Mouse (Mus musculus) heart, embryonic 14.5 days (tissue): Measurements from ENCODE around the gene Pex12. TPM values are rescaled to one million over a fixed set of nuclear protein-coding genes. Genes with fewer than 3 reads are reported as not detected.

Experiments used
- ATAC-seq: fragments of 200-750 bp; cut with Nextera tagmentation; 2 replicates; pipeline ENCODE4 v1.8.0; 2017; ENCODE audit warnings: low read depth, moderate TSS enrichment; ENCODE audit not compliant: insufficient number of reproducible peaks, insufficient read depth, low FRiP score
- H3K27ac ChIP-seq, 2 experiments: fragments of 200-500 bp in 1 of 2; fragments of 300-500 bp in 1 of 2; sonication (generic) in 1 of 2; replicated peaks in 1 of 2; 2 replicates each; pipeline ENCODE4 v1.5.1; 2012 to 2014; ENCODE audit warnings: low read depth in 2 of 2, low read length in 2 of 2, control low read depth in 1 of 2, mild to moderate bottlenecking in 1 of 2, mixed read lengths in 1 of 2; ENCODE audit not compliant: control insufficient read depth in 1 of 2, insufficient read depth in 1 of 2
- H3K27me3 ChIP-seq: fragments of 300-500 bp; sonication (generic); 2 replicates; pipeline ENCODE4 v1.6.1; 2014; ENCODE audit warnings: mild to moderate bottlenecking, low read length, control low read depth; ENCODE audit not compliant: control insufficient read depth, insufficient read depth
- H3K36me3 ChIP-seq: fragments of 300-500 bp; sonication (generic); 2 replicates; pipeline ENCODE4 v1.6.1; 2014; ENCODE audit warnings: mild to moderate bottlenecking, control low read depth, low read length, mixed read lengths; ENCODE audit not compliant: control insufficient read depth, insufficient read depth
- H3K4me1 ChIP-seq, 2 experiments: fragments of 200-500 bp in 1 of 2; fragments of 300-500 bp in 1 of 2; sonication (generic) in 1 of 2; 2 replicates each; pipeline ENCODE4 v1.6.1; 2012 to 2014; ENCODE audit warnings: low read length in 2 of 2, control low read depth in 1 of 2, mixed read lengths in 1 of 2; ENCODE audit not compliant: control insufficient read depth in 2 of 2, insufficient read depth in 2 of 2
- H3K4me2 ChIP-seq: fragments of 300-500 bp; sonication (generic); 2 replicates; pipeline ENCODE4 v1.6.1; 2014; ENCODE audit warnings: mild to moderate bottlenecking, low read length
- H3K4me3 ChIP-seq, 2 experiments: fragments of 200-500 bp in 1 of 2; fragments of 300-500 bp in 1 of 2; sonication (generic) in 1 of 2; 2 replicates each; pipeline ENCODE4 v1.5.1; 2012 to 2014; ENCODE audit warnings: low read length in 2 of 2, mild to moderate bottlenecking in 2 of 2, control low read depth in 1 of 2, low read depth in 1 of 2, moderate library complexity in 1 of 2; ENCODE audit not compliant: control insufficient read depth in 1 of 2, insufficient read depth in 1 of 2
- H3K9ac ChIP-seq: fragments of 300-500 bp; sonication (generic); 2 replicates; pipeline ENCODE4 v1.6.1; 2014; ENCODE audit warnings: mild to moderate bottlenecking, low read length
- H3K9me3 ChIP-seq: fragments of 300-500 bp; sonication (generic); 2 replicates; pipeline ENCODE4 v1.6.1; 2016; ENCODE audit warnings: low read length, control low read depth; ENCODE audit not compliant: control insufficient read depth
- WGBS: fragments of 180-500 bp; shearing (Covaris S2); extraction: QIAGEN DNeasy Blood & Tissue Kit; methylation state at CpG from one replicate; pipeline ENCODE4 v1.1.7; 2014; 5-methylcytosine and 5-hydroxymethylcytosine counted together
- polyA plus RNA-seq: library from polyadenylated mRNA; unstranded; fragments of >200 nt; fragmentation: Nextera tagmentation; extraction: Ambion mirVana; gene quantifications from 2 replicates; pipeline ENCODE4 v1.2.1, GENCODE M21; 2014

The Pex12 gene
- polyA plus RNA-seq, 1 experiment from 2014 or later: 9.2 TPM

DNA sequence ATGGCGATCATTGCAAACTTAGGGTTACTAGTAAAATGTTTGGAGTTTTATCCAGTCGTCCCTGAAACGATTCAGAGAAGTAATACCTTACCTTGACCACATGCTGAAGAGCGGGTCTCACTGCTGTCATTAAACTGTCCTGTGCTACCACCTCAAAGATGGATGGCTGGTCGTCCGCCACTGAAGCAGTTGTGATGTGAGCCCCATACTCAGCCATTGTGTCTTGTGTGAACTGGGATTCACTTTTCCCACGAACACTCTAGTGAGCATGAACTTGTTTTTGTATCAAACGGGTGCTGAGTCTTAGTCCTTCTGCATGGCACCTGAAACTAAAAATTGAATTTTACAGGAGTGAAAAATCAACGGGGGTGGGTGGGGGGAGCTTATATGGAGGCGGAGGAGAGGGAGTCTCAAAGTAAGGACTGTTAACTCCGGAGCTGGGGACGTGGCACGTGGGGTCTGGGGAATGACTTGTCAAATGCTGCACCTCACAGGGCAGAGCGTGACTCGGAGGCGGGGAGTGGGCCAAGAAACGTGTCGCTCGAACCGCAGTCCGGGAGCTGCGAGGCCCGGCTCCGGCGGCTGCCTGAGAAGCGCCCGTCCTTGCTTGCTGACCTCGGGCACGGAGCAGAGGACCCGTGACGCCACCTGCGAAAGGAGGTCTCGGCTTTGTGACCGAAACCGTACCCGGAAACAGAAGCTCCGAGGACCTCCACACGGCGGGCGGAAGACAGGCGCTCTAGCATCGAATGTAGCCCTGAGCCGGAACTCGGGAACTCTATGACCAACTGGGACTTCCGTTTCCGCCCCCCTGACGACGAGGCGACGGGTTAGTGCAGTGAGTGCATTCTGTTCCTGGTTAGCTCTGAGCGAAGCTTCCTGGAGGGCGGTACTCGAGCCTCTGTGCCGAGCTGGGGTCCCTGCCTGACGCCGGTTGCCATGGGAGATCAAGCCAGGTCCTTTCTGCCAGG lies 3.9 kb downstream of the Pex12 start, which contains the start of gene Ap2b1:
Ap2b1 (plus strand) TSS at position 800 of the 971 bp plus-strand sequence.
- Histone ChIP-seq H3K27ac (peak within 1 kb of the TSS; percentile 88 to 95), H3K9ac (peak within 1 kb of the TSS; percentile 88), H3K9me3 (no peaks in the 10 kb centered on the region), H3K27me3 (no peaks in the 10 kb centered on the region), H3K36me3 (peaks cover 31% of the 10 kb centered on the region), H3K4me3 (peak within 1 kb of the TSS; percentile 73 to 83), H3K4me2 (peak within 1 kb of the TSS; percentile 79), H3K4me1 (peaks cover 2 to 20% of the 10 kb centered on the region in 2 experiments; a peak in 3 of 4 replicates)
- WGBS: 3% methylated on average over 54 of the region's 56 CpGs
- ATAC-seq: peak; percentile 89

DNA sequence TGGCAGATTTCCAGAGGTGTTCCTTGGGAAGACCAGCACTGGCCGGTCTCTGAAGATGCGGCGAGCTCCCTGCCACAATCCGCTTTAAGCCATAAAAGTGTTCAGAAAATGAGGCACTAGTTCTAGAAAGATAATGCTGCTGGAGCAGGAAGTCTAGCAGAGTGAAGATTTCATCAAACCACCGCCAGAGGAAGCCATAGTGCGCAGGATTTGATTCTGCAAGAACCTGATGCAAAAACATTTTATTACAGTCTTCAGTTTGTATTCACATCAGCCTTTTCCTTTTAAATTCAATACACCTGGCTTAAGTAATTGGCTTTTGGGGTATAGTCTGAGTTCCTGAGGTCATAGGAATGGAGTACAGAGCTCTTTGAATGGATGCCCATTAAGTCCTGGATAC lies 4.6 kb downstream of the Pex12 start:
- H3K27me3 ChIP-seq: no peaks in the 10 kb centered on the region
- H3K36me3 ChIP-seq: peaks cover 31% of the 10 kb centered on the region
- peak overlapping the region in 1 of 2 experiments; percentile 73; a peak in 2 of 4 replicates for H3K4me3 ChIP-seq
- H3K9ac ChIP-seq: peak overlapping the region; percentile 88
- no peaks in the 10 kb centered on the region for H3K9me3 ChIP-seq
- peak overlapping the region; percentile 79 for H3K4me2 ChIP-seq
- no peak overlapping the region; a peak in 1 of 4 replicates for H3K27ac ChIP-seq
- WGBS: 80% methylated on average over 6 of the region's 6 CpGs
- ATAC-seq: no peak
- H3K4me1 ChIP-seq: peaks cover 2 to 22% of the 10 kb centered on the region in 2 experiments; a peak in 3 of 4 replicates

- no peak for ATAC-seq
- no peak overlapping the region for H3K27ac ChIP-seq
- 92% methylated on average over 2 of the region's 2 CpGs for WGBS
- no peaks in the 10 kb centered on the region for H3K9me3 ChIP-seq
- no peaks in the 10 kb centered on the region for H3K27me3 ChIP-seq
- H3K4me1 ChIP-seq: peaks cover 2 to 23% of the 10 kb centered on the region in 2 experiments; a peak in 3 of 4 replicates
- no peak overlapping the region for H3K4me3 ChIP-seq
- peaks cover 31% of the 10 kb centered on the region for H3K36me3 ChIP-seq
- H3K9ac ChIP-seq: no peak overlapping the region
- H3K4me2 ChIP-seq: no peak overlapping the region
Measured at GRCm38 (mm10) chr11:83294133-83294532, 8.3 kb downstream of the Pex12 start.

GRCm38 (mm10) chr11:83293182-83293581 lies 9.2 kb downstream of the Pex12 start:
- peak overlapping the region; percentile 81 for H3K9ac ChIP-seq
- peak overlapping the region; percentile 85 for H3K4me2 ChIP-seq
- peak overlapping the region in 1 of 2 experiments; percentile 60; a peak in 2 of 4 replicates for H3K4me3 ChIP-seq
- no peak overlapping the region for H3K27ac ChIP-seq
- H3K4me1 ChIP-seq: peaks cover under 1 to 23% of the 10 kb centered on the region in 2 experiments; a peak in 3 of 4 replicates
- H3K36me3 ChIP-seq: peaks cover 31% of the 10 kb centered on the region
- ATAC-seq: no peak
- 89% methylated on average over 1 of the region's 1 CpGs for WGBS
- H3K27me3 ChIP-seq: no peaks in the 10 kb centered on the region
- H3K9me3 ChIP-seq: no peaks in the 10 kb centered on the region

DNA sequence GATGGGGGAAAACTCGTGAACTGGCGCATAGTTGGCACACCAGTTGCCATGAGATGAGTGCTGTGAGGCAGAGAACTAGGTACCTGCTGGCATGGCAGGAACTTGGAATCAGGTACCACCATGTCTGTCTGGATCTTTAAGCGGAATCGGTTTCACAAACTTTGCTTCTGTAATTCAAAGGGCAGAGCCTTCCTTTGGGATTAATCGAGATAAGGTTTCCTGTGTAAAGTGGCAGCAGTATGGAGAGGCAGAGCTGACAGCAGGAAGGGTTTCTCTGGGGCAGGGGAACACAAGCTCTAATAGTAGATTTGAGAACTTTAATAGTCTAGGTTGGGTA lies 10.2 kb downstream of the Pex12 start:
- H3K4me2 ChIP-seq: peak overlapping the region; percentile 85
- 0% methylated on average over 5 of the region's 5 CpGs for WGBS
- peak overlapping the region; percentile 81 for H3K9ac ChIP-seq
- H3K4me1 ChIP-seq: peaks cover 0 to 15% of the 10 kb centered on the region in 2 experiments; a peak in 2 of 4 replicates
- peaks cover 27% of the 10 kb centered on the region for H3K36me3 ChIP-seq
- no peak for ATAC-seq
- H3K27me3 ChIP-seq: no peaks in the 10 kb centered on the region
- peak overlapping the region; percentile 1 to 61; a peak in 2 of 4 replicates for H3K27ac ChIP-seq
- H3K4me3 ChIP-seq: peak overlapping the region; percentile 60 to 64
- no peaks in the 10 kb centered on the region for H3K9me3 ChIP-seq

- peak overlapping the region; percentile 60 to 64 for H3K4me3 ChIP-seq
- under 1% methylated on average over 38 of the region's 38 CpGs for WGBS
- H3K4me2 ChIP-seq: peak overlapping the region; percentile 85
- peaks cover 21% of the 10 kb centered on the region for H3K36me3 ChIP-seq
- peak overlapping the region; percentile 61 to 79 for H3K27ac ChIP-seq
- ATAC-seq: peak; percentile 99
- peak overlapping the region; percentile 81 for H3K9ac ChIP-seq
- no peaks in the 10 kb centered on the region for H3K9me3 ChIP-seq
- peaks cover 2 to 12% of the 10 kb centered on the region in 2 experiments; a peak in 2 of 4 replicates for H3K4me1 ChIP-seq
- no peaks in the 10 kb centered on the region for H3K27me3 ChIP-seq
Measured at GRCm38 (mm10) chr11:83291375-83292250, 10.8 kb downstream of the Pex12 start.

- H3K9ac ChIP-seq: no peak overlapping the region
- H3K4me2 ChIP-seq: no peak overlapping the region
- H3K4me1 ChIP-seq: peaks cover 2 to 12% of the 10 kb centered on the region in 2 experiments; a peak in 2 of 4 replicates
- H3K4me3 ChIP-seq: no peak overlapping the region
- H3K36me3 ChIP-seq: peaks cover 1% of the 10 kb centered on the region
- ATAC-seq: no peak
- no peak overlapping the region for H3K27ac ChIP-seq
- no peaks in the 10 kb centered on the region for H3K27me3 ChIP-seq
- H3K9me3 ChIP-seq: no peaks in the 10 kb centered on the region
- WGBS: 80% methylated on average over 2 of the region's 2 CpGs
Measured at GRCm38 (mm10) chr11:83289633-83290032, 12.8 kb downstream of the Pex12 start.
